Mouse (Mus musculus): ENCODE measurements at regions not wholly inside any gene's neighbourhood (a gene's known extent, or its start where the extent isn't known, plus 50 kb on each side); places are given as distances from the start of the nearest gene placed in this dataset.

GRCm38 (mm10) chr13:51899319-51900042 is 53.0 kb downstream of the Gadd45g start:
- DNase-seq (ENCODE audit: low spot score) (no peak), ATAC-seq (ENCODE audit: insufficient read depth, low FRiP score, low TSS enrichment) (no peak)
- Histone ChIP-seq H3K27ac (ENCODE audit: low read depth, low read length) (no peak overlapping the region), H3K4me1 (ENCODE audit: control insufficient read depth, insufficient read depth, low read length) (no peaks in the 10 kb centered on the region; the same call in 1 of the 2 replicates), H3K36me3 (ENCODE audit: control insufficient read depth, insufficient read depth, low read length) (no peaks in the 10 kb centered on the region), H3K4me2 (ENCODE audit: low read depth) (no peak overlapping the region), H3K4me3 (ENCODE audit: low read depth, low read length) (no peak overlapping the region), H3K9me3 (ENCODE audit: control insufficient read depth, low read length) (no peaks in the 10 kb centered on the region), H3K9ac (ENCODE audit: low read length) (no peak overlapping the region), H3K27me3 (ENCODE audit: control insufficient read depth, insufficient read depth, low read length) (no peaks in the 10 kb centered on the region)
- 66% methylated on average over 9 of the region's 9 CpGs for WGBS

DNA sequence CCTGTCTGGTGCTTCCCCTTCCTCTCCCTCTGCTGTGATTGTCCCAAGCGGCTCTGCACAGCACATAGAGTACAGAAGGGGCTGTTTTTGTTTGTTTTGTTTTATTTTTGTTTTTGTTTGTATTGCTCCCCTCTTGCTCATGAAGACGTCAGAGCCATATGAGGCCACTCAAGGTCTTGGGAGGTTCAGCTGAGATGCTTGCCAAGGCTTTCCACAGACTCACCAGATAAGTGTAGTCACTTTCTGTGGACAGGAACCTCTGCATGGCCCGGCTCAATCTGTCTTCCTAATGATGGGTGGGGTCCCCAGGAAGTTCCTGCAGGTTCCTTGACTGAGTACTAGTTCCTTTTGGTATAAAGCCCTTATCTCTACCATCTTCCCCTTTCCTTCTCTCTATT is 53.6 kb downstream of the Gadd45g start:
- Histone ChIP-seq H3K4me3 (ENCODE audit: low read depth, low read length) (no peak overlapping the region), H3K9ac (ENCODE audit: low read length) (no peak overlapping the region), H3K27me3 (ENCODE audit: control insufficient read depth, insufficient read depth, low read length) (no peaks in the 10 kb centered on the region), H3K36me3 (ENCODE audit: control insufficient read depth, insufficient read depth, low read length) (no peaks in the 10 kb centered on the region), H3K4me1 (ENCODE audit: control insufficient read depth, insufficient read depth, low read length) (no peaks in the 10 kb centered on the region; the same call in 1 of the 2 replicates), H3K4me2 (ENCODE audit: low read depth) (no peak overlapping the region), H3K27ac (ENCODE audit: low read depth, low read length) (no peak overlapping the region), H3K9me3 (ENCODE audit: control insufficient read depth, low read length) (no peaks in the 10 kb centered on the region)
- no peak for ATAC-seq (ENCODE audit: insufficient read depth, low FRiP score, low TSS enrichment)
- no peak for DNase-seq (ENCODE audit: low spot score)
- WGBS = 75% methylated on average over 3 of the region's 3 CpGs

GRCm38 (mm10) chr13:51902482-51903285 is 56.2 kb downstream of the Gadd45g start:
- Histone ChIP-seq H3K27me3 (ENCODE audit: control insufficient read depth, insufficient read depth, low read length) (no peaks in the 10 kb centered on the region), H3K27ac (ENCODE audit: low read depth, low read length) (peak overlapping the region; percentile 65), H3K4me3 (ENCODE audit: low read depth, low read length) (no peak overlapping the region), H3K4me2 (ENCODE audit: low read depth) (0 out of 2 replicates have a peak overlapping the region, but pooled peaks have one; percentile 17), H3K9ac (ENCODE audit: low read length) (peak overlapping the region; percentile 33), H3K36me3 (ENCODE audit: control insufficient read depth, insufficient read depth, low read length) (no peaks in the 10 kb centered on the region), H3K4me1 (ENCODE audit: control insufficient read depth, insufficient read depth, low read length) (no peaks in the 10 kb centered on the region; the same call in 1 of the 2 replicates), H3K9me3 (ENCODE audit: control insufficient read depth, low read length) (no peaks in the 10 kb centered on the region)
- peak; percentile 38; the same call in 1 of the 2 replicates for ATAC-seq (ENCODE audit: insufficient read depth, low FRiP score, low TSS enrichment)
- WGBS = 32% methylated on average over 19 of the region's 19 CpGs
- DNase-seq (ENCODE audit: low spot score) = peak; percentile 56

DNA sequence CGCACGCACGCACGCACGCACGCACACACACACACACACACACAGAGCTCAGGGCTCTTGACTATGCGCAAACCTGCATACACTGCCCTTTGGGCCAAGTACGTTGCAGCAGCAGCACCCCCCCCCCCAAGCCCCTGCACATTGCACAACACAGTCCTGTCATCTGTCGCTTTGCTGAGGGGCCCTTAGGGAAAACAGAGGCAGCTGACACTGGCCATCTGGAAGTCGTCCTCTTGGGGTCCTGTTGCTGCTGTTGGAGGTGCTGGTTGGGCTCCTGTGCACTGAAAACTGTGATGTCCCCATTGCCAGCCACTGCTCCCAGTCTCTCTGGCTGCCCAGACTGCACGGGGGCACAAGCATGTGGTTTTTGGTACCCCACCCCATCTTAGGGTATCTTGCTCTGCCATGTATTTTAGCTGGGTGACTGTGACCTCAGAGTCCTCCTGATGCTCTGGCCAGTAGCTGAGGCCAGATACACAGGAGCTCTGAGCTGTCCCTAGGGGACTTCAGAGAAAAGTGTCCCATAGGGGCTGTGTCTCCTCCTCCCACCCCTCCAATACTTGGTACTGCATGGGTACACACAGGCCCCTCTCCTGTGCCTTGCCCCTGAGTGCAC is 57.0 kb downstream of the Gadd45g start:
- no peaks in the 10 kb centered on the region for H3K9me3 ChIP-seq (ENCODE audit: control insufficient read depth, low read length)
- peak overlapping the region; percentile 27; the same call in 1 of the 2 replicates for H3K27ac ChIP-seq (ENCODE audit: low read depth, low read length)
- H3K4me3 ChIP-seq (ENCODE audit: low read depth, low read length) = no peak overlapping the region
- H3K4me1 ChIP-seq (ENCODE audit: control insufficient read depth, insufficient read depth, low read length) = no peaks in the 10 kb centered on the region; the same call in 1 of the 2 replicates
- no peaks in the 10 kb centered on the region for H3K27me3 ChIP-seq (ENCODE audit: control insufficient read depth, insufficient read depth, low read length)
- H3K9ac ChIP-seq (ENCODE audit: low read length) = no peak overlapping the region
- DNase-seq (ENCODE audit: low spot score) (peak; percentile 50), ATAC-seq (ENCODE audit: insufficient read depth, low FRiP score, low TSS enrichment) (peak; percentile 56)
- H3K4me2 ChIP-seq (ENCODE audit: low read depth) = no peak overlapping the region
- WGBS = 46% methylated on average over 8 of the region's 11 CpGs
- H3K36me3 ChIP-seq (ENCODE audit: control insufficient read depth, insufficient read depth, low read length) = no peaks in the 10 kb centered on the region

GRCm38 (mm10) chr13:51905270-51905669 is 58.8 kb downstream of the Gadd45g start:
- Histone ChIP-seq H3K9ac (ENCODE audit: low read length) (no peak overlapping the region), H3K27ac (ENCODE audit: low read depth, low read length) (no peak overlapping the region), H3K9me3 (ENCODE audit: control insufficient read depth, low read length) (no peaks in the 10 kb centered on the region), H3K36me3 (ENCODE audit: control insufficient read depth, insufficient read depth, low read length) (no peaks in the 10 kb centered on the region), H3K4me3 (ENCODE audit: low read depth, low read length) (no peak overlapping the region), H3K27me3 (ENCODE audit: control insufficient read depth, insufficient read depth, low read length) (no peaks in the 10 kb centered on the region), H3K4me2 (ENCODE audit: low read depth) (no peak overlapping the region), H3K4me1 (ENCODE audit: control insufficient read depth, insufficient read depth, low read length) (no peaks in the 10 kb centered on the region; the same call in 1 of the 2 replicates)
- 83% methylated on average over 5 of the region's 5 CpGs for WGBS
- DNase-seq (ENCODE audit: low spot score) = no peak
- no peak for ATAC-seq (ENCODE audit: insufficient read depth, low FRiP score, low TSS enrichment)

GRCm38 (mm10) chr13:51906103-51906502 is 59.6 kb downstream of the Gadd45g start:
- 79% methylated on average over 3 of the region's 3 CpGs for WGBS
- Histone ChIP-seq H3K27me3 (ENCODE audit: control insufficient read depth, insufficient read depth, low read length) (no peaks in the 10 kb centered on the region), H3K36me3 (ENCODE audit: control insufficient read depth, insufficient read depth, low read length) (no peaks in the 10 kb centered on the region), H3K4me3 (ENCODE audit: low read depth, low read length) (no peak overlapping the region), H3K9ac (ENCODE audit: low read length) (no peak overlapping the region), H3K4me2 (ENCODE audit: low read depth) (no peak overlapping the region), H3K27ac (ENCODE audit: low read depth, low read length) (no peak overlapping the region), H3K4me1 (ENCODE audit: control insufficient read depth, insufficient read depth, low read length) (no peaks in the 10 kb centered on the region; the same call in 1 of the 2 replicates), H3K9me3 (ENCODE audit: control insufficient read depth, low read length) (no peaks in the 10 kb centered on the region)
- ATAC-seq (ENCODE audit: insufficient read depth, low FRiP score, low TSS enrichment) = no peak
- DNase-seq (ENCODE audit: low spot score) = no peak

DNA sequence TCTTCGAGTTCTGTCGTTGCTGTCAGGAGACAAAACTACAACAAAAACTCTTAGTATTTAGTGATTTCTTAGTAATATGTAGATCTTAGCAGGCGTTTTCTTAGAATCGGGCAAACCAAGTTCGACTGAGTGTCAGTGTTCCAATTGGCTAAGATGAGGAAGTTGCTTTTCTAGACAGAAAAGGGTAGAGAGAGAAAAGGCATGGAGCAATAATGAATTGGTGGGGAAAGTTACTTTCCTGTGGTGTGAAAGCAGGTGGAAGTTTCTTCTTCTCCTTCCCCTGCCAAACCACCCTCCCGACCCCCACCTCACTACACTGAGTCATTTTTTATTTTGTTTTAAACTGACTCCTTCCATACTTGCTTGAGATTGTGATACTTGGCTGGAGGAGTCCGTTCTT is 62.0 kb downstream of the Gadd45g start:
- Histone ChIP-seq H3K4me1 (ENCODE audit: control insufficient read depth, insufficient read depth, low read length) (no peaks in the 10 kb centered on the region), H3K4me3 (ENCODE audit: low read depth, low read length) (no peak overlapping the region), H3K9ac (ENCODE audit: low read length) (no peak overlapping the region), H3K27ac (ENCODE audit: low read depth, low read length) (no peak overlapping the region), H3K9me3 (ENCODE audit: control insufficient read depth, low read length) (no peaks in the 10 kb centered on the region), H3K36me3 (ENCODE audit: control insufficient read depth, insufficient read depth, low read length) (no peaks in the 10 kb centered on the region), H3K4me2 (ENCODE audit: low read depth) (no peak overlapping the region), H3K27me3 (ENCODE audit: control insufficient read depth, insufficient read depth, low read length) (no peaks in the 10 kb centered on the region)
- ATAC-seq (ENCODE audit: insufficient read depth, low FRiP score, low TSS enrichment) (no peak), DNase-seq (ENCODE audit: low spot score) (no peak)
- WGBS = 85% methylated on average over 7 of the region's 7 CpGs

- WGBS = 53% methylated on average over 17 of the region's 17 CpGs
- peaks cover under 1% of the 10 kb centered on the region; the same call in 1 of the 2 replicates for H3K27me3 ChIP-seq (ENCODE audit: control insufficient read depth, insufficient read depth, low read length)
- H3K9ac ChIP-seq (ENCODE audit: low read length) = no peak overlapping the region
Measured at GRCm38 (mm10) chr13:51911296-51911998, 65.0 kb downstream of the Gadd45g start.

More at GRCm38 (mm10) chr13:51911296-51911998, 65.0 kb downstream of the Gadd45g start:
- Histone ChIP-seq H3K4me3 (ENCODE audit: low read depth, low read length) (no peak overlapping the region), H3K36me3 (ENCODE audit: control insufficient read depth, insufficient read depth, low read length) (no peaks in the 10 kb centered on the region), H3K9me3 (ENCODE audit: control insufficient read depth, low read length) (no peaks in the 10 kb centered on the region), H3K4me1 (ENCODE audit: control insufficient read depth, insufficient read depth, low read length) (no peaks in the 10 kb centered on the region), H3K4me2 (ENCODE audit: low read depth) (no peak overlapping the region), H3K27ac (ENCODE audit: low read depth, low read length) (no peak overlapping the region)
- ATAC-seq (ENCODE audit: insufficient read depth, low FRiP score, low TSS enrichment) (no peak), DNase-seq (ENCODE audit: low spot score) (no peak)
